Mouse (Mus musculus) erythroblast, embryonic 14.5 days (primary cell): ENCODE data around the gene Adarb1.

ENCODE experiments used
- GATA1 ChIP-seq: IDR thresholded peaks from 2 replicates; pipeline ENCODE4 v1.6.1; 2012; ENCODE audit warnings: low read length, inconsistent platforms, mixed read lengths
- TAL1 ChIP-seq: IDR thresholded peaks from 3 replicates; pipeline ENCODE4 v1.6.1; 2012; ENCODE audit warnings: low read length, inconsistent platforms, mixed read lengths

- TF ChIP-seq TAL1 (no peak), GATA1 (no peak)
Measured at GRCm38 (mm10) chr10:77243572-77244161, 174.4 kb downstream of the Adarb1 start.
